ENCODE assay signal across 9 mouse cellular contexts in genomic region chr1:133210766-133211165, GRCm38 (mm10). TPM values are rescaled to one million over a fixed set of nuclear protein-coding genes. Genes with fewer than 3 reads are reported as not detected.
DNase-seq lines count a peak whose midpoint lies in the region; ATAC-seq and TF ChIP-seq lines count a peak whose summit lies in the region.
"Had no signal": no experiment of that assay in that cellular context is flagged by ENCODE, and none has a peak within 500 bp of the region (broad histone marks: within the 10 kb centered on the region; RNA-seq: fewer than 3 reads in every experiment).

No protein-coding gene starts in this region.

- H3K36me3 ChIP-seq in midbrain, embryonic 11.5 days (ENCODE audit: control insufficient read depth, insufficient read depth, low read length): no peaks in the 10 kb centered on the region
- no peaks in the 10 kb centered on the region for H3K36me3 ChIP-seq in midbrain, embryonic 15.5 days (replicated peaks)
- no peaks in the 10 kb centered on the region for H3K36me3 ChIP-seq in forebrain, embryonic 14.5 days (ENCODE audit: control insufficient read depth, insufficient read depth, low read length)
- no peaks in the 10 kb centered on the region for H3K36me3 ChIP-seq in heart, postnatal 0 days (replicated peaks; ENCODE audit: control insufficient read depth, insufficient read depth, low read length)
- no peaks in the 10 kb centered on the region for H3K36me3 ChIP-seq in lung, postnatal 0 days (ENCODE audit: insufficient read depth, low read length)

- no peaks in the 10 kb centered on the region for H3K27me3 ChIP-seq in midbrain, embryonic 11.5 days (ENCODE audit: control insufficient read depth, insufficient read depth, low read length)
- no peaks in the 10 kb centered on the region for H3K27me3 ChIP-seq in midbrain, embryonic 15.5 days (replicated peaks)
- H3K27me3 ChIP-seq in forebrain, embryonic 14.5 days (replicated peaks; ENCODE audit: control insufficient read depth, insufficient read depth, low read length): no peaks in the 10 kb centered on the region
- no peaks in the 10 kb centered on the region for H3K27me3 ChIP-seq in heart, postnatal 0 days (ENCODE audit: control insufficient read depth, insufficient read depth, low read length)
- H3K27me3 ChIP-seq in lung, postnatal 0 days (replicated peaks; ENCODE audit: insufficient read depth, low read length): no peaks in the 10 kb centered on the region

- no peaks in the 10 kb centered on the region for H3K9me3 ChIP-seq in midbrain, embryonic 11.5 days (ENCODE audit: control insufficient read depth, low read length)
- no peaks in the 10 kb centered on the region for H3K9me3 ChIP-seq in midbrain, embryonic 15.5 days
- no peaks in the 10 kb centered on the region for H3K9me3 ChIP-seq in forebrain, embryonic 14.5 days (replicated peaks; ENCODE audit: control insufficient read depth, low read length)
- H3K9me3 ChIP-seq in heart, postnatal 0 days (replicated peaks; ENCODE audit: control insufficient read depth, low read length): no peaks in the 10 kb centered on the region
- no peaks in the 10 kb centered on the region for H3K9me3 ChIP-seq in lung, postnatal 0 days (ENCODE audit: low read length)

- no peak for DNase-seq in midbrain, embryonic 11.5 days (ENCODE audit: low spot score, missing footprints)
- DNase-seq in forebrain, embryonic 14.5 days (ENCODE audit: low spot score): no peak
- DNase-seq in heart, postnatal 0 days (ENCODE audit: low spot score): no peak
- DNase-seq in skeletal muscle tissue, adult 2 months (ENCODE audit: low read depth, low spot score): peak; percentile 68
- DNase-seq in lung, postnatal 0 days (ENCODE audit: low spot score): no peak
- no peak for DNase-seq in lung, adult 18-20 months

- no peak overlapping the region for H3K4me3 ChIP-seq in midbrain, embryonic 11.5 days (ENCODE audit: low read depth, low read length)
- no peak overlapping the region for H3K4me3 ChIP-seq in midbrain, embryonic 15.5 days
- no peak overlapping the region for H3K4me3 ChIP-seq in forebrain, embryonic 14.5 days (ENCODE audit: low read depth, low read length)
- H3K4me3 ChIP-seq in heart, postnatal 0 days (ENCODE audit: low read depth, low read length): no peak overlapping the region
- H3K4me3 ChIP-seq in lung, postnatal 0 days (ENCODE audit: low read depth, low read length): no peak overlapping the region

- peak overlapping the region; percentile 78; the same call in 1 of the 2 replicates for H3K27ac ChIP-seq in midbrain, embryonic 11.5 days (ENCODE audit: low read depth, low read length)
- H3K27ac ChIP-seq in midbrain, embryonic 15.5 days: no peak overlapping the region; the same call in 1 of the 2 replicates
- peak overlapping the region; percentile 65; the same call in 1 of the 2 replicates for H3K27ac ChIP-seq in forebrain, embryonic 14.5 days (ENCODE audit: low read depth, low read length)
- peak overlapping the region; percentile 21 for H3K27ac ChIP-seq in heart, postnatal 0 days (ENCODE audit: low read depth)
- H3K27ac ChIP-seq in lung, postnatal 0 days (ENCODE audit: low read length): no peak overlapping the region
- H3K27ac ChIP-seq: liver, embryonic 14.5 days had no signal

- no peak for ATAC-seq in midbrain, embryonic 11.5 days (ENCODE audit: low FRiP score)
- ATAC-seq in midbrain, embryonic 15.5 days (replicated peaks): no peak
- no peak for ATAC-seq in forebrain, embryonic 14.5 days
- peak; percentile 60 for ATAC-seq in heart, postnatal 0 days (ENCODE audit: insufficient read depth, low read depth)
- ATAC-seq in frontal cortex, adult (ENCODE audit: low TSS enrichment): no peak
- no peak for ATAC-seq in lung, postnatal 0 days

- H3K4me2 ChIP-seq in midbrain, embryonic 11.5 days: no peak overlapping the region
- H3K4me2 ChIP-seq in midbrain, embryonic 15.5 days: no peak overlapping the region
- no peak overlapping the region for H3K4me2 ChIP-seq in forebrain, embryonic 14.5 days (ENCODE audit: low read length)
- no peak overlapping the region for H3K4me2 ChIP-seq in heart, postnatal 0 days (ENCODE audit: low read depth, low read length)
- H3K4me2 ChIP-seq in lung, postnatal 0 days (replicated peaks; ENCODE audit: low read depth, low read length): no peak overlapping the region

- WGBS in midbrain, embryonic 11.5 days: 67% methylated on average over 7 of the region's 7 CpGs
- 62% methylated on average over 7 of the region's 7 CpGs for WGBS in midbrain, embryonic 15.5 days
- 76% methylated on average over 7 of the region's 7 CpGs for WGBS in forebrain, embryonic 14.5 days
- WGBS in heart, postnatal 0 days: 59% methylated on average over 7 of the region's 7 CpGs
- WGBS in lung, postnatal 0 days: 79% methylated on average over 6 of the region's 7 CpGs

- H3K9ac ChIP-seq in midbrain, embryonic 11.5 days (ENCODE audit: low read length): peak overlapping the region; percentile 34; the same call in 1 of the 2 replicates
- H3K9ac ChIP-seq in midbrain, embryonic 15.5 days: no peak overlapping the region
- no peak overlapping the region for H3K9ac ChIP-seq in forebrain, embryonic 14.5 days (ENCODE audit: low read length)
- 0 out of 2 replicates have a peak overlapping the region, but pooled peaks have one; percentile 0 for H3K9ac ChIP-seq in heart, postnatal 0 days (replicated peaks; ENCODE audit: low read depth, low read length)
- no peak overlapping the region for H3K9ac ChIP-seq in lung, postnatal 0 days (replicated peaks; ENCODE audit: low read depth)
- H3K9ac ChIP-seq: liver, embryonic 14.5 days had no signal

- peaks cover 47% of the 10 kb centered on the region for H3K4me1 ChIP-seq in midbrain, embryonic 11.5 days (ENCODE audit: control insufficient read depth, insufficient read depth, low read length)
- H3K4me1 ChIP-seq in midbrain, embryonic 15.5 days: peaks cover 52% of the 10 kb centered on the region
- H3K4me1 ChIP-seq in forebrain, embryonic 14.5 days (ENCODE audit: control insufficient read depth, insufficient read depth, low read length): peaks cover 34% of the 10 kb centered on the region
- peaks cover 13% of the 10 kb centered on the region; the same call in 1 of the 2 replicates for H3K4me1 ChIP-seq in heart, postnatal 0 days (ENCODE audit: control insufficient read depth, insufficient read depth)
- no peaks in the 10 kb centered on the region for H3K4me1 ChIP-seq in lung, postnatal 0 days (ENCODE audit: insufficient read depth, low read depth, low read length)

- no peak for TF ChIP-seq CTCF in heart, postnatal 0 days (IDR thresholded peaks at IDR 0.05; ENCODE audit: low read depth)
- TF ChIP-seq CTCF in lung, postnatal 0 days (IDR thresholded peaks at IDR 0.05): no peak

- TF ChIP-seq EP300 in heart, postnatal 0 days (IDR thresholded peaks at IDR 0.05; ENCODE audit: low read depth): no peak
- no peak for TF ChIP-seq EP300 in lung, postnatal 0 days (IDR thresholded peaks at IDR 0.05)

RNA-seq across cellular contexts. Expression of gene Plekha6, which starts 46.8 kb away (rescaled TPM):
- polyA plus RNA-seq in midbrain, embryonic 11.5 days (2014; fragmentation: Nextera tagmentation; extraction: Ambion mirVana): 15.7 and 17.0 TPM in 2 replicates
- polyA plus RNA-seq in midbrain, embryonic 15.5 days (2015; fragmentation: Nextera tagmentation; extraction: Ambion mirVana): 21.4 and 23.4 TPM in 2 replicates
- 7.3 and 9.7 TPM in 2 replicates for polyA plus RNA-seq in forebrain, embryonic 14.5 days (2014; fragmentation: Nextera tagmentation; extraction: Ambion mirVana)
- 19.2 and 36.1 TPM in 2 replicates for total RNA-seq in heart, postnatal 0 days (2014; rRNA removed; ENCODE audit: low replicate concordance)
- 4.8 and 7.0 TPM in 2 replicates for polyA plus RNA-seq in heart, postnatal 0 days (2015; fragmentation: Nextera tagmentation; extraction: Ambion mirVana)
- polyA plus RNA-seq in lung, postnatal 0 days (2015; fragmentation: Nextera tagmentation; extraction: Ambion mirVana): 3.2 and 5.0 TPM in 2 replicates

Comparison
In these comparisons a context has a peak if more than half of its experiments do, and no peak if none do; other contexts are left out.
1. H3K27ac ChIP-seq: peak in midbrain, embryonic 11.5 days (single experiment), forebrain, embryonic 14.5 days (single experiment) and heart, postnatal 0 days (single experiment); none in midbrain, embryonic 15.5 days (single experiment) and lung, postnatal 0 days (single experiment).
2. H3K9ac ChIP-seq: peak in midbrain, embryonic 11.5 days (single experiment) and heart, postnatal 0 days (single experiment); none in midbrain, embryonic 15.5 days (single experiment), forebrain, embryonic 14.5 days (single experiment) and lung, postnatal 0 days (single experiment).